Mouse (Mus musculus): Measurements from ENCODE around the gene Elmod1.
"Not testable (repeated sequence)": the region's sequence is repeated elsewhere in the genome, so short reads cannot be mapped to it uniquely, and the experiment has no call there.

Elmod1 gene

GRCm38 (mm10) chr9:53975122-53975518 is at the start of gene Elmod1:
Gene Elmod1 (minus strand): TSS chr9:53975301.
- no peak for DNase-seq

DNA sequence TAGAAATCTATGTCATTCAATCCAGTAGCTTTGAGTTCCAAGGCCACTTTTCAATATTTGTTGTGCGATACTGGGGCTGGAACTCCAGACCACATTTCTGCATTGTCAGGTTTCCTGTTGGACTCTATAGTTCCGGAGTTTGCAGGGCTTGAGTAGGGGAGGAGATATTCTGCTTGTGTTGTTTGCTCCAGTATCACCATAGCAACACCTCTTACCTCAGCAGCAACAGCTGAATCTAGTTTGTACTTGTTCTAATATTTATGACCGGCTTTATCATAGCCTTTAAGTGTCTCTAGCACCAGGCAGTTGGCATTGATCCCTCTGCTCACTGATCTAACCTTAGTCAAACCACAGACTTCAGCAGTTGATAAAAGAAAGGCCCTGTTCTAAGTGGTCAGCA is 47.7 kb upstream of the Elmod1 start:
- no peak for DNase-seq

DNA sequence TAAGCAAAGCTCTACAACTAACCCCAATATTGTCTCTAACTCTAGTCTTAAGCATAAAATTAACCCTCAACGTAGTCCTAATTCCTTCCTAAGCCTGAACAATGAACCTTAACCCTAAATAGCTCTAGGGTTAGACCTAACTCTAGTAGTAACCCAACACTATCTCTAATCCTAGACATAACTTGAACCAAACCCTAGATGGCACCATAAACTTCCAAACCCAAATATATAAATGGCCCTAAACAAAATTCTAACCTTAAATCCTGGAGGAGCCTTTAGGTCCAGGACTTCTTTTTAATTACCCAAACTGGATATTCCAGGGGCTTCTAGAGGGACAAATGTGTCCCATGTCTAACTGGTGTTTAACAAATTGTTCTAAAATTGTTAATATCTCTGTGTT is 19.4 kb upstream of the Elmod1 start:
- no peak for DNase-seq

- not testable (repeated sequence) for DNase-seq
Observed at GRCm38 (mm10) chr9:53992567-53992966, 17.5 kb upstream of the Elmod1 start.

GRCm38 (mm10) chr9:53990921-53991320 is 15.8 kb upstream of the Elmod1 start:
- DNase-seq, result no peak

DNA sequence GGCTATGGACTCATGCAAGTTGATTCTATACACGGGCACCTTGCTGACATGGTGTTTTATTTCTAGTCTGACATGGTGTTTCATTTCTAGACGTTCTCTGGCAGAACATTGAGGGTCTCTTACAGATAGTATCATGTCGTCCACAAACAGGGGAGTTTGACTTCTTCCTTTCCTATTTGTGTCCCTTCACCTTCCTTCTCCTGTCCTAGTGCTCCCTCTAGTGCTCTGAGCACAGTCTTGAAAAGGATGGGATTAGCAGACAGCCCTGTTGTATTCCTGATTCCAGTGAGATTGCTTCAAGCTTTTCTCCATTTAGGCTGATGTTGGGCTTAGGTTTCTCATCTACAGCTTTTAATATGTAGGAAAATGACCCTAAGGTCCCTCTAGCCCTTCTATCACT is 11.9 kb upstream of the Elmod1 start:
- DNase-seq, result no peak

DNA sequence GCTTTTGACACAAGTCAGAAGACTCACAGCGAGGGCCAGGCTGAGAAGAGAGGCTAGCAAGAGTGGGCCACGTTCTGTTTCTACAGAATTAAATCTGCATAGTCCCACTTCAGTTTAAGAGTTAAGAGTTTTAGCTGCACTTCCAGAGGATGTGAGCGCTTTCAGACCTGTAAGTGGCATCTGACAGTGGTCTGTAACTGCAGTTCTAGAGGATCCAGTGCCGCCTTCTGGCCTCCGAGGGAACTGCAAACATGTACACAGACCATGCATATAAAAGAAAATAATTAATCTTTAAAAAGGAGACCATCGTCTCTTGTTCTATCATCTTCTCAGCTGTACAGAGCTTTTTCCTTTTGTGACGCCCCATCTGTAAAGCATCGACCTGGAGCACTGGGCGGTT is 9.8 kb upstream of the Elmod1 start:
- DNase-seq, result peak; percentile 30 to 39

DNA sequence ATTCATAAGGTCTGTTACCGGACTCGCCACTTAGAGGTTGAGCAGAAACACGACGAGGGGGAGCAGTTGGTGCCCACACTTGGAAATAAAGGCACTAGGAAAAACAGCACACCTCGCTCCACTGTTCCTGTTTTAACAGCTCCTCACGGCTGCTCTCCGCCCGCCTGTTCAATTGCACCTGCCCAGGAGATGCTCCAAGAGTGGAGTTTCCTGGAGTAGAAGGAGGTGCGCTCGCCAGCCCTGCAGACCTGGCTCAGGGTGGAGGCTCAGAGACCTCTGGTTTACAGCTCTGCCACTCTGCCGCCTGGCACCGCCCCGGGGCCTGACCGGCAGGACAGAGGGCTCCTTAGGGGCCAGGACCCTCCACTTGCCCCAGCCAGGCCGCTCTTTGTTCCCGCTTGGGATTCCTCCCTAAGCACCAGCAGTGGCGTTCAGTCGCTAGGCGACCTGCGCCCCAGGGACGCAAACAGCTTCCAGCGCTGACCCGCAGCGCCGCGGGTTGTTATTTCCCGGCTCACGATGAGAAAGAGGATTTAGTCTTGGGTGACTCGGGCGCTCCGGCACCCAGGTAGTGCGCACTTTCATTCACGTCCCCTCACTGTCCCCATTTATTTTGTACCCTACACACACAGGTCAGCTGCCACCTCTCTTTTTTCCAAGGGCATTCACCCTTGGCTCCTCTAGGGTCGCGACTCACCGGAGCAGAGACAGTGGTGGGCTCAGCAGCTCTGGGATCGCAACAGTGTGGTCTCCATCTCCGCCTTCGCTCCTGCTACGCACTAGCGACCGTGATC is 576 bp downstream of the Elmod1 start:
- DNase-seq, result no peak

DNA sequence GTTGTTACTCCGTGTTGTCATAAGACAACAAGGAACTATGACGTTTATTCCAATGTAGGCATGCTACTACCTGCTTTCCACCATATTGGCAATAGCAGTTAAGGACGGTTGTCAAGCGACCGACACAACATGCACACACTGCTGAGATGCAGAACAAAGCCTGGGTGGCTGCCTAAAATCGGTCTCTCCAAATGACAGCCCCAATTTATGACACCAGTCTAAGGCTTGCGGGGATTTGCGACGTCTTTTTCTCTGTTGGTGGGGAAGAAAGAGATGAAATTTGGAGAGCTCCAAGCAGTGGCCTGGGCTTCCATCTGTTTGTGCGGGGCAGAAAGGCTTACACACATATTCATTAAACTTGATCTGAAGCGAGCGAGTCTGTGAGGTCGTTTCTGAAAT is 1.2 kb downstream of the Elmod1 start:
- DNase-seq, result no peak

DNA sequence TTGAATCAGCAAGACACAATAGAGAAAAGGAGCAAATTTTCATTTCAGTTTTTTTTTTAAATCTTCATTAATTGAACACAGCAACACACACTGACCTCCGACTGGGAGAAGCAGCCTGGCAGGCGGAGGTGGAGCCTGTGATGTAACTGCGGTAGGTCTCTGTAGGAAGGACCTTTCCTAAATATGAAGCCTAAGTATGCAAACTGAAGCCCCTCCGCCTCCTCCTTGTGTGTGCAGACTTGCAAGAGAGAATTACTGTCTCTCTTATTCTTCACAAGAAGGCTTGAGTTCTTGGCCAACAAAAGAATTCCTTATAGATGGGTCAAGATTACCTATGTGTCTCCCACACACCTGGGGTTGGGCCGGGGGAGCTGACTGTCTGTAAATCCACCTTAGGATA is 1.9 kb downstream of the Elmod1 start:
- no peak for DNase-seq

DNA sequence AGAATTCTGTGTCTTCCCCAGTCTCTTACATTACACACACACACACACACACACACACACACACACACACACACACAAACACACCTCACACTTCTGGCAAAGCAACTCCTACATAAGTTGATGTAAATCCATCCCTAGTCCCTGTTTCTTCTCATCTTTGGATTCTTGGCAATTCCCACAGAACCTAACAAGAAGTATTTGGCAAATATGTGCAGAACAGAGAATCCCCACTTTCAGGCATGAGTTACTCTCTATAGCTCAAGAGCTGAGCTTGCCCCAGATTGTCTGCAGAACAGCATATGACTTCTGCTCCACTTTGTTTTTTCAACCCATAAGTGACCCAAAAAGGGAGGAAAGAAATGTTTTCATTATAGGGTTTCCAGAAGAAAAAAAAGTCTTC is 2.7 kb downstream of the Elmod1 start:
- DNase-seq, result no peak

DNA sequence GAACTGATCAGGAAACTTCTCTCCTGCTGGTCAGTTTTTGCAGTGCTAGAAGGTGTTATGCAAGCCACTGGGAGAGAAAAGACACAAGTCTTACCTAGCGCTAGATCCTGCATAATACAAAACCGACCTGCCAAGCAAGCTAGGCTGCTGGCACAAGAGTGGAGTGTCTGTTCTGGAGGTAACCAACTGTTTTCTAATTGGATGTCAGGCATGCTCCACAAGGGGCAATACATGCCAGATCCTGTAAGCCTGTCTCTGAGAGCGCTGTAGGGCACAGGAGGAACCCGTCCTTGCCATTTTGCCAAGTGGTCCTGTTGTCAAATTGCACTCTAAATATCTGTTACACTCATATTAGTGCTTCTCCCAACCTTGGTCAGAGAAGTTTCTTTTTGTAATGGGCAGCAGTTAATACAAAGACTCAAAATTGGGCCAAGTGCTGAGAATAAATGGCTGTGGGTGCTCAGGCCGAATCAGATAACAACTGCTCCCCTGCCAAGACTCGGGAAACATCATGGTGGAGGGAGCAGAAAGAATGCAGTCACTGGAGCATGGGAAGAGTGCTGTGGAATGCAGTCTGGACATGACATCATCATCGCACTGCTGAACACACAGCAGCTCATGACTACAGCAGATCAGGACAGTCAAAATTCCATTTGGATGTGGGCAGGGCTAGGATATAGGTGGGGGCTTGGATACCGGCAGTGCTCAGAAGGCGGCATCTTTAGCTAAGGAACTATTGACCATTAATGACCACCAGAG is 7.3 kb downstream of the Elmod1 start:
- DNase-seq, result no peak

- no peak for DNase-seq
Observed at GRCm38 (mm10) chr9:53957021-53957420, 18.1 kb downstream of the Elmod1 start.

DNA sequence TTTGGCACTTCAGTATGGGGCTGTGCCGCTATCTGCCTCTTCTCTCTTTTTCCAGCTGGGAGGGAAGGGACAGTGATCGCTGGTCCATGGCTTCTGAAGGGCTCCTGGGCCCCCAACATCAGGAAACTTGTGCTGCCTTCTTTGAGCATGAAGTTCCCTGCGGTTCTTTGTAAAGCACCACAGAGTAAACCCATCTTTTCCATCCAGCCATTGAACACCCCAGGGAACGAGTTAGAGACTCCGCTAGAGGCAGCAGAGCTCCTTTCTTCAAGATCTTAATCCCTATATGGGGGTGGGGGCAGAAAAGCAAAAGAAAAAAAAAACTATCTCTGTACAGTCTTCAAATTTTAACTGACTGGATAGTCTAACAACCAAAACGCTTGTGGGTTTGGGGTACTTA is 20.2 kb downstream of the Elmod1 start:
- no peak for DNase-seq

DNA sequence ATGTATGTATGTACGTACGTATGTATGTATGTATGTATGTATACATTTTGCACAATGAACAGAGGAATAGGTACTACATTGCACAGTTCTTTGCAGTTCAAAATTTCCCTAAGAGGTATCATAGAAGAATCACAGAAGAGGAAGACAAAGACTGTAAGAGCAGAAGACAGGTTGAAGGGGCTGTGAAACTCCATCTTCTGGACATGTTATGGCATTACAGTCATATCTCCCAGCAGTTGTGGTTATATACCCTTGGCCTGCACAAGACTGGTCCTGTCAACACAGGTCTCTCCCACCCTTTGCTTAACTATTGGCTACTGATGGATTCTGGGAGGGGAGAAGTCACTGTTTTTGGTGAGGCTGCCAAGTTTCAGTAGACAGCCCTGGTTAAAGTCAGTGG is 27.6 kb downstream of the Elmod1 start:
- no peak for DNase-seq

GRCm38 (mm10) chr9:53938555-53938954 is 36.5 kb downstream of the Elmod1 start:
- no peak for DNase-seq

- peak; percentile 7 to 11 for DNase-seq
Observed at GRCm38 (mm10) chr9:53934179-53934578, 40.9 kb downstream of the Elmod1 start.

- DNase-seq, result no peak
Observed at GRCm38 (mm10) chr9:53933375-53933774, 41.7 kb downstream of the Elmod1 start.

DNA sequence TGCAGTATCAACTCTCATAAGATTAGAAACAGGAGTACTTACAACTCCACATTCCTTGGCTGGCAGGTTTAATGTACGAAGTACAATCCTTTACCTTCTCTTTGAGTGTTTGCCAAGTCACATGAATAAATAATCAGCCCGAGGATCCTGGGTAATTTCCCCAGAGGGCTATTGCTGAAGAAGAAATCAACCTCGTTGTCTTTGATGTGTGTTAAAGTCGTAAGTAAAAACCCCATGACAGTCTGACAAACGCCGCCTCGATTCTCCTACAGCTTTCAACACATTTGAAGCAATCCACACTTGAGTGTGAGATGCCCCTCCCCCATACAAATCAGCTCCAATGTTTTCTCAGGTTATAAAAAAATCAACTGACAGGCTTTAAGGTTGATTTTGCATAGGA is 44.2 kb downstream of the Elmod1 start:
- DNase-seq, result no peak

- no peak for DNase-seq
Observed at GRCm38 (mm10) chr9:53921061-53921460, 54.0 kb downstream of the Elmod1 start.

GRCm38 (mm10) chr9:53915929-53916721 is 59.0 kb downstream of the Elmod1 start:
- DNase-seq, result no peak

DNA sequence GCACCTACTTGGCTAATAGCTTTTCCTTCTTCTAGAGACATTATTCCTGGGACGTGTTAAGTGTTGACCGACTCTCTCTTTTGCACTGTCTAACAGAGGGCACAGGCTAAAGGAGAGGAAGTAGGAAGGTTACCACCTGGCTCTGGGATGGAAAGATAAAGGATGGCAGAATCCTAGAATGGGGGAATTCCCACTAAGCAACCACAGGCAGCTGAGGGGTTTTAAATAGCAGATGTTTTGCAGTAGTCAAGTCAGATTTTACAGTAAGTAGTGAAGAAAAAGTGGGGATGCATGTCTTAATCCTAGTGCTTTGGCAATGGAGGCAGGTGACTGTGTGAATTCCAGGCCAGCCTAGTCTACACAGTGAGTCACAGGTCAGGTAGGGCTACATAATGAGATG is 64.3 kb downstream of the Elmod1 start:
- DNase-seq, result no peak

DNA sequence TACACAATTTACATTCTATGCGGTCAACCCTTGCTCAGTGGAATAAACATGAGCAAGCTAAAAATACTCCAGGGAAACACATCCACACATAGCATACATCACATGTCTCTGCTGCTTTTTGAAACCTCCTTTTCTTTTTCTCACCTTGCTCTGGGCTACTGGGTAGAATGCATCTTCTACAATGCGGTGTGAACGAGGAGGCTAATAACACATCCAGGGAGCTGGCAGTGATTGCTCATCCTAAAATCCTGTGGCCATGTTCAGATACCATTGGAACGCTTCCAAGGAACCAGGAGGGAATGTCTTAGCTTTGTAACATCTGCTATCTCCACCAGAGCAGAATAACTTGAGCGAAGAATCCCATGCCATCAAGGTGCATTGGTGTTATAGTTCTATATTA is 64.8 kb downstream of the Elmod1 start:
- DNase-seq, result no peak

- no peak for DNase-seq
Observed at GRCm38 (mm10) chr9:53906798-53907197, 68.3 kb downstream of the Elmod1 start.

All from thymus, postnatal 36 days (tissue).